Mouse (Mus musculus) heart, postnatal 0 days (tissue): Measurements from ENCODE around the gene Maml2.

Source experiments
- CTCF ChIP-seq: IDR thresholded peaks from 2 replicates; pipeline ENCODE4 v1.5.1; 2016; ENCODE audit warnings: antibody characterized with exemption, control low read depth, low read depth
- EP300 ChIP-seq: IDR thresholded peaks from 2 replicates; pipeline ENCODE4 v1.6.1; 2016; ENCODE audit warnings: antibody characterized with exemption, low read depth

- TF ChIP-seq CTCF (no peak), EP300 (no peak)
These were observed 196.0 kb downstream of the Maml2 start for GRCm38 (mm10) chr9:13493746-13494145.
